Mouse (Mus musculus): ENCODE results near the gene Mfap4. TPM values are rescaled to one million over a fixed set of nuclear protein-coding genes. Genes with fewer than 3 reads are reported as not detected.
A peak's percentile ranks its signal among the peaks of the same experiment; 100 is the strongest.

The Mfap4 gene
- 1 to 10 TPM; 3.1 to 7.2 (median 4.4) TPM for total RNA-seq (2022)

DNA sequence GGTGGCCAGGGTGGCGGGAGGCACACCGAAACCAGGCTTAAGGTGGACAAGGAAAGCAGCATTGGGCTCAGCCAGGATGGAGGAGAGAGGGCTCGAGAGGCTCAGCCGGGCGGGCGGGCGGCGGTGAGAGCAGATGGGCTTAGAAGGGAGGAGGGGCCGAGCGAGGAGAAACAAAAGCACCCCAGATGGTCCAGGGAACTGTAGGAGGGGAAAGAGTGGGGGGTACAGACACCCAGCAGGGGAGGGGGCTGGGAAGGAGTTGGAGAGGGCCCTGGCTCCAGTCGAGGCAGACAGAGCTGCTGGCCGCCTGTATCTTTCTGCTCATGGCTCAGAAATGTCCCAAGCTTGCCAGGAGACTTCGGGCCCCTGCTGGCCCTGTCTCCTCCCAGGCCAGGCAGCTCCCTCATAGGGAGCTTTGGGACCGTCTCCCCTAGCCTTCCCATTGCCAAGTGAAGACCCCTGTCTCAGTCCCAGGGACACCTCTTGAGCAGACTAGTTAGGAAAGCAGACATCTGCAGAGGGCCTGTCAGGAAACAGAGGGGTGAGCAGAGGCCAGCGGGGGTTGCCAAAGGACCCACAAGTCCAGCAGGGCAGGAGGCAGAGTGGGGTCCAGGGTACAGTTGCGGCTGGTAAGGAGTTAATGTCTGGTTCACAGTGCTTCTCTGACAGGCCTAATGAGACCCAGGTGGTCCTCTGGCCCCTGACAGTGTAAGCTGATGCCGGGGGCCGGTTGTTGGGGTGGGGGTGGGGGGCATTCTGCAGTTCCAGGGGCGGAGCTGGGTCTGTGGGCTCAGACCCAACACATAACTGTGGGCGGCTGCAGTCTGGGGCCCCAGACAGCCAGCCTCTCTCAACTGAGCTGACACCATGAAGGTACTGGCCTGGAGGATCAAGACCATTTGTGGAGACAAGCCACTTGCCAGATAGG is at the start of gene Mfap4:
Gene Mfap4 (plus strand): TSS at position 819 of the 928 bp plus-strand sequence.
- peak in 1 of 2 experiments; percentile 20 for DNase-seq (ENCODE audit: low spot score in 2 of 2)

DNA sequence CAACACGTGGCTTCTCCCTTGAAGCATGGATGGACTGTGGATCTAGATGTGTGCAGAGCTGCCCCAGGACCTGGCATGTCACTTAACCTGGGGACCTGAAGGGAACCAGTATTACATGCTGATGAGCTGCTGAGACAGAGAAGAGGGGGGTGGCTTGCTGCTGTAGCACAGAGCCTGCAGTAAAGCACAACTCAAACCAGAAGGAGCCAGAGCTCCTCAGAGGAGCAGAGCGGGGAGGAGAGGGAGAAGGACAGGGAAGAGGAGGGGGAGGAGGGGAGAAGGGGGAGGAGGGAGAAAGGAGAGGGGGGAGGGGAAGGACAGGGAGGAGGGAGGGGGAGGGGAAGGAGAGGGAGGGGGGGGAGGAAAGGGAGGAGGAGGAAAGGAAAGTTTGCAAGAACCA is 48.9 kb upstream of the Mfap4 start:
- no peak for DNase-seq (ENCODE audit: low spot score in 2 of 2)

DNA sequence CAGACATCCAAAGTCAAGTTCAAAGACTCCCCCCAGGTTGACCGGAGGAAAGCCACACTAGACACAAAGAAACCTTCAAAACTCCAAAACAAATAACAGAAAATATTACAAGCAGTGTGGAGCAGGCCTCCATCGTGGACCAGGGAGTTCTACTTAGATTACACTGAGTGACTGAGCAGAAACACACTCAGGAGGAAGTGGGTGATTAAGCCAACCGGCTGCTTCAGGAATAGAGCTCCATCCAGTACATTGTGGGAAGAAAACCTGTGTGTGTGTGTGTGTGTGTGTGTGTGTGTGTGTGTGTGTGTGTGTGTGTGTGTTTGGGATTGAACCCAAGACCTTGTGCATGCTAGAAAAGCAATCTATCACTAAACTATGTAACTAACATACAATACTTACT is 46.1 kb upstream of the Mfap4 start:
- DNase-seq (ENCODE audit: low spot score in 2 of 2), result no peak

DNA sequence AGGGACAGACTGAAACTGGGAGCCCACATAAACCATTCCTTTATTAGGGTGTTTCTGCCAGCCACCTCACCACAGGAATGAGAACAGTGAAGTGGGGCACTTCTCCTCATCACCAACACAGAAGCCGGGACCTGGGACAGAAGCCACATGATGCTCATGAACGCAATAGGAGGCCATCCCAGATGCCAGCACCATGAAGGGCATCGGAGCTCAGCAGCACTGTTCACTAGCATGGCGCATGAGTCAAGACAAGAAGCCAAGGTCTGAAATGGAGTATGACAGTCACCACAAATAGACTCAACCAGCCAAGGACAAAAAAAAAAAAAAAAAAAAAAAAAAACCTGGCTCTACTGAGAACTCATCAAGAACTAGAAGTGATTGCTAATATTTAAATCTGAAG is 44.8 kb upstream of the Mfap4 start:
- no peak for DNase-seq (ENCODE audit: low spot score in 2 of 2)

DNA sequence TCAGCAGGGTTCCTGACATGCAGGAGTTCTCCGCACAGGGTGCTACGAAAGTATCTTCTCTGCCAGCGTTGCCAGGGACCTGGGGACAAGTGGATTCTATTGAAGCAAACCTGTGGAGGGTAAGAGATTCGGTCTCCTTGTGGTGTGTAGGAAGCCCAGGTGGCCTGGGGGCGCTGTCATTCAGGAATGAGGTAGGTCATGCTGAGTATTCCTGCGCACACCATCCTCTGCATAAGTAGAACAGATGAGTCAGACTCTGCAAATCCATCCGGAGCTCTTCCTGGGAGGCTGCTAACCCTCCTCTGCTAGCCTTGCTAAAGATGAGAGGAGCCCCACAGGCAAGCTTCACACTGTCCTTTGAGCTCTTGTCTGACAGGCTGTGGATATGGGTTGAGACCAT is 43.6 kb upstream of the Mfap4 start:
- no peak for DNase-seq (ENCODE audit: low spot score in 2 of 2)

DNA sequence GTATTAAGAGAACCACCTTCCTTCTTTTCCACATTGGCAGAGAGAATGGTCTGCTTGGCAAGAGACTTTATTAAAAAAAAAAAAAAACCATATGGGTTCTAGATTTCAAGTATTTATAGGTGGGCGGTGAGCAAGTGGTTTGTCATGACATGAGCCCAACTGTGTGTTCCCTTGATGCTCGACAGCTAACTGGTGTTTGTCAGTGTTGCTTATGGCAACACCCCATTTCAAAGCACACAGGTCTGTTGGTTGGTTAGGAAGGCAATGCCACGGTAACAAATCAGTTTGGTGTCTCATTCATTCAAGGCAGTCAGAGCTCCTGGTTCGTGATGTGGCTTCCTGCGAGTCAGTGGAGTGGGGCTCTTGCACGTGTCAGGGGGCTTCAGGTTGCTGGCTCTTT is 41.4 kb upstream of the Mfap4 start:
- no peak for DNase-seq (ENCODE audit: low spot score in 2 of 2)

DNA sequence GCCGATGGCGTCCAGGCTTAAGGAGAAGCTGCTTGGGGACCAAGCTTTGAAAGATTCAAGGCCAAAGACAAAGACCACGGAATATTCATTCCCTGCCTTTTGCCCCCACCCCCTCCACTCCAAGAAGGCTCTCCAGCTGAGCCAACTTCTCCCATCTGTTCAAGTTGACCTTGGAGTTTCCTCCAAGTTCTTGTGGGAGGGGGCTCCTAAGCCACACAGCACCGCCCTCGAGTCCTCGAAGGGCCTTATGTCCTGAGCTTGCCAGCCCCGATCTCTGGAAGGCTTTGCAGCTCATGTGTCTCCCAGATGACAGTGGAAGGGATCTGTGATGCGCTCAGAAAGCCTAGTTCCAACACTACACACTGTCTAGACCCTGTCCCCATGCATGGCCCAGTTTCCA is 37.9 kb upstream of the Mfap4 start:
- peak in 1 of 2 experiments; percentile 20 for DNase-seq (ENCODE audit: low spot score in 2 of 2)

DNA sequence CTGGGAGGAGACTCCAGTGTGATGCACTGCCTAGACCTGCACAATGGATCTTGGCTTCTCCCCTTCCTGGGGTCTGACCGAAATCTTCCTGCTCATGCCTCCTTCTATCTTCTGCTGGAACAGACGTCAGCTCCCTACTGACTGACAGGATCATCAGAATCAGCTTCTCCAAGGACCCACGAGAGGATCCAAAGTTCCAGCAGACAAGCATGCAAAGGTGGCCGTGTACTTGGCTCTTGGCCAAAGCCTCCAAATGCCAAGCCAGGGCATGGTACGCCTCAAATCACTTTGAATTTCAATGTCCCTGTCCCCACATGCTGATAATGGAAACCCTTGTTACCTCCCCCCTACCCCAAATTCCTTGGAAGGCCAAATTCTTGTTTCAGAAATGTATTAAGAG is 37.2 kb upstream of the Mfap4 start:
- no peak for DNase-seq (ENCODE audit: low spot score in 2 of 2)

DNA sequence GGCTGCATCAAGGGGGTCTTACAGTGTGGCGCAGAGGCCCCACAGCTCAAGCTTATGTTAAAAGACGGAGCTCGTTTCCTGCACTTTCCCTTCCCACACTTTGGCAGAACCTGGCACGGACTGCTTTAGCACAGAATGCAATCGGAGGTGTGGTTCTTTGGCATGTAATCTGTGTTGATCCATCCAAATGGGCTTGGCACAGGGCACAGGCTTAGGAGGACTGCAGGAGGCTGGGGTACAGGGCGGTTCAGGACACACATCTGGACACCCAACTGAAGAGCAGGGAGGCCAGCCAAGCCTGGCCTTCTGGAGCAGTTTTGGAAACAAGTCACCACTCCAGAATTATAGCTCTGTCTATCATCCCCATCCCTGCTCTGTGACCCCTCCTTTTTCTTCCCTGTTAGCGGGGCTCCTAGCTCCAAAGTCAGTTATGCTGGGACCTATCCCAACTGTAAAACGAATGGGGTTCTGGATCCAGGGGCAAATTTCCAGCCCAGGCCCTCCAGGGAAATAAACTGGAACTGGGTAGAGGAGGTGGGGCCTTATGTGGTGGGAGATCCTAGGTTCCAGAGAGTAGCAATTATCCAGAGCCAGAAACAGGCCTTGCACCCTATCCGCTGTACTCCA is 36.5 kb upstream of the Mfap4 start:
- DNase-seq (ENCODE audit: low spot score in 2 of 2), result peak; percentile 40 to 63

DNA sequence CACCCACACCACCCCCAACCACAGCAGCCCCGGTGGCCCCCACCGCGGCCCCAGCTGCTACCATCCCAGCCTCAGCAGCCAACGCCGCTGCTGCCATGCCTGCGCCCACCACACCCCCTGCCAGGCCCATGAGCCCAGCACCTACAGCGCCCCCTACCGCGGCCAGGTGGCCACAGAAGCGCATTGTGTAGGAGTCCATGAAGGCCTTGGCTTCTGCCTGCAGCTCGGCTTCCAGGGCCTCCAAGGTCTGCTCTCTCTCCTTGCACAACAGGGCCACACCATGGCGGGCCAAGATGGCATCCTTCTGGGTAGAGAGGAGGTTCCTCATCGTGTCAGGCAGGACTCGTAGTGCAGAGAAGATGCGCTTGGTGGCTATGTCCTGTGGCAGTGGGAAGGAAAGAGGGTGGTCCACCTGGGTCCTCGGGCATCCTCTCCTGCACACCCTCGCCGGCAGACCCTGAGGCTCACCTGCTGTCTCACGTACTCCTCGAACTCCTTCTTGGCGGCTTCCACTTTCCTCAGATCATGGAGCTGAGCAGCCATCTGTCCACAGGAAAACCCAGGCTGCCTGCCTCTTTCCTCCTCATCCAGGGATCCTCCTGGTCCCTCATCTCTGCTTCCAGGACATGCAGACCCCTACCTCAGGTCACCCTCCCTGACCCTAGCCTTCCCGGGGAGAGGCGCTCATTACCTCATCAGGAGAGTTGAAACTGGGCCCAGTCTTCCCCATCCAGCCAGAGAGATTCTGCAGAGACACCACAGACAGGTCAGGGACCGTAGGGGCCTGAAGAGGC is 35.5 kb upstream of the Mfap4 start:
- DNase-seq (ENCODE audit: low spot score in 2 of 2), result no peak

DNA sequence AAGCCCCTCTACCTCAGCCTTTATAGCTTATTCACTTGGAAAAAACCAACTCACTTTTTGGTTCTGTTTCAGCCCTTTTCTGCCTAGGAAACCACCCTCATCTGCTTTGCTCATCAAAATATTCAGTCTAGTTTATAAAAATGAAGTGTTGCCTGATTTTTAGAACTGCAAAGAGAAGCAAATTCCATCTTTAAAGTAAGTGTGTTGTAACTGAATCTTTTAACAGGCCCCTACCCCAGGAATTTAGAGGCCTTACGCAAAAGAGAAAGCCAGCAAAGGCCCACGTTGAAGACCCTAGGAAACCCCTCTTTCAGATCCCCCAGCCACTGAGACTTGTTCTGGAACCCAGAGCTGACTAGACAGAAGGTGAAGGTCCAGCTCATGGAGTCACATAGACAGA is 21.2 kb upstream of the Mfap4 start:
- DNase-seq (ENCODE audit: low spot score in 2 of 2), result no peak

DNA sequence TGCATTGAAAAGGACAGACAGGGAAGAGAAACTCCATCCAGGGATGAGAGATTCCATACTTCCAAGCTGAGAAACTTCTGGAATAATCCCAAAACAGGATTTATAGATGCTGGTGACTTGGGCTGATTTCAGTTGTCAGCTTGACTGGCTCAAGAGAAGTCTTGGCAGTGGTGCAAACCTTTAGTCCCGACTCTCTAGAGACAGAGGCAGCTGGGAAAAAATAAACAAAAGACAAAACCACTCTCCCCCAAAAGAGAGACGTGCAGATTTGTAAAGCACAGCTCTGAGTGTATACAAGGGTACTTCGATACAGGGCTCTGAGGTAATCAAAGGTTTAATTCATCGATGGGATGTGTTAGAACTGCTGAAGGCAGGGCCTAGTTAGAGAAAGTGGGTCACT is 19.8 kb upstream of the Mfap4 start:
- DNase-seq (ENCODE audit: low spot score in 2 of 2), result no peak

DNA sequence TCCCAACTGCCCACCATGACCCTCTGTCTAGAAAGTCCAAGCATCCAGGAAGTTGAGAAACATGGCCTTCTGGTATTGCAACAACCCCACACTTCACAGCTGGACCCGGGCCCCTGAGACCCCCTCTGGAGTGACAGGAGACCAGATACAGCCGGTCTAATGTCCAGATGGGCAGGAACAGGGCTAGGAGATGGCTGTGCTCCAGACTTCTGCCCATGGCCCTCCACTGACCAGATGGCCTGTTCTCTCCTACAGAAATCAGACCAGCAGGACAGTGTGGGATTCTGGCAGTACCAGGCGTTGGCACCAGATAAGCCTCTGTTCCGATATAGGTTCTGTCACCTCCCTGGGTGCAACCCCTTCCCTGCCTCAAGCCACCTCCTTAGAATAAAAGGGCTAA is 16.7 kb upstream of the Mfap4 start:
- no peak for DNase-seq (ENCODE audit: low spot score in 2 of 2)

DNA sequence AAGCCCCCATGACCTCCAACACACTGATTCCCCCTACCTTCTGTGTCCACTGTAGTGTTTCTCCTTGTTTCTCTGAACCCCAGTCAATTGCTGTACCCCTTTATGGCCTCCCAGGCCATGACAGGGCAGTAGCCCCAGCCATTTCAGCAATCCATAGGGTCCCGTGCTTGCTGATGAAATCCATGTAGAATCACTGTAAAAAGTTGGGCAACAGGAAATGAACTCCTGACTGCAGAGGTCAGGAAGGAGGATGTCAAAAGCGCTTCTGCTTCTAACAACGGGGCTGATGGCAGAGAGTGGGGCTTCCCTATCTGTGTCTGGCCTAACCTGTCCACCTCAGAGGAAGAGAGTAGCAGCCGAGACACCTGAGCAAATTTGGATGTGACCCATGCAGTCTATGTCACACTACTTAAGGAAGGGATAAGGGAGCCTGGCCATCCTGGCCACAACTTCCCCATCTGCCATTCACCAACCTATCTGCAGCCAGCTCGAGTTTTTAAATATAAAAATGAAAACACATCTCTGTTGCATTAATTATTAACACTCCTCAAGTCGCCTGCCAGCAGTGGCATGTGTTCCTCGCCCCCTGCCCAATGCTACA is 15.8 kb upstream of the Mfap4 start:
- no peak for DNase-seq (ENCODE audit: low spot score in 2 of 2)

DNA sequence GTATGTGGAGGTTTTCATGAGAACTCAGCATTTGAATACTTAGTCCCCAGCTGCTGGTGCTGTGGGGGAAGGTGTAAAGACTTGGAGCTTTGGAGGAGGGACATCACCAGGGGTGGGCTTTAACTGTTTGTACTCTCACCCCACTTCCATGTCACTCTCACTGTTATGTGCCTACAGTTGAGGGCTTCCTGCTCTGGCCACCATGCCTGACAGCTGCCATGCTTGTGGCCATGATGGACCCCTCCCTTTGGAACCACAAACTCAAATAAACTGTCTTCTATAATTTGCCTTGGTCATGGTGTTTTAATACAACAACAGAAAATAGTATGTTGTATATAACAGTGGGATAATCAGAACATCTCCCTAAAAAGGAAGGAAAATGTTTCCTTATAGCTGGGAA is 14.4 kb upstream of the Mfap4 start:
- no peak for DNase-seq (ENCODE audit: low spot score in 2 of 2)

DNA sequence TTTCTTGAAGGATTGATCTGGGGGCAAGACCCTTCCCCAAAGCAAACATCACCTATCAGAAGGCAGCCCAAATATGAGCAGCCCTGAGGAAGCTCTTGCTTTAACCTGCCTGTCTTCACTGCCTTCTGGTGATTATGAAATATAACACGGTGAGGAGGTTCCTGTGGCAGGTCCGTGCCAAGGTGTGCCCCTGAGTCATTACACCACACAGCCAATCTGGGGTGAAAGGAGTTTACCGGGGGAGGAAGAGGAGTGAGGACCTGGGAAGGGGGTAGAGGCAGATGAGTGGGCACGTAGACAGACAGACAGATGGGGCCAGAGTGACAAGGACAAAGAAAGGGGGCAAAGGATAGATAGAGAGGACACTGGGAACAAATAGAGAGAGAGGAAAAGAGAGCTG is 11.6 kb upstream of the Mfap4 start:
- DNase-seq (ENCODE audit: low spot score in 2 of 2), result no peak

DNA sequence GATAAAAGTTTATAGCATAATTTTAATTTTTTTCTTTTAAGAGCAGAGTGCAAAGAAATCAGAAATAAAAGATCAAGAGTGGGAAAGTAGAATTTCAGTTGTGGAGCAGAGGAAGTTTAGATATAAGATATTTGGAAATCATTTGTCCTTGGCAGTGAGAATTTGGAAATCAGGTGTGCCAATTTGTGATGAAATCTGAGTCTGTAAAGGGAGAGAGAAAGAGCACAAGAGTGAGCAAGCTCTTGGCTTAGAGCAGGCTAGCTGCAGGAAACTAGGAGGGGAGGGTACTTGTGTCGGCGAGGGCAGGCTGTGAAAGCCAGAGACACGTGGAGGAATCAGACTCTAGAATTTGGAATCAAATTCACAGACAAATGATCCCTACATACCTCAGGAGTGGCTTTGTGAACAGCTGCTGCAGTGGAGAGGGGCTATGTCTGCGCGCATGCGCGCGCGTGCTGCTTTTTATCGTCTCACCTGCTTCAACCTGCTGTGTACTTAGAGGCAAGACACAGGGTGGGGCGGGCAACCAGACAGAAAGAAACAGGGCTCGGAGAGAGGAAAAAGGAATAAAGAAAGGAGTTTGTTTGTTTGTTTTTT is 8.3 kb upstream of the Mfap4 start:
- DNase-seq (ENCODE audit: low spot score in 2 of 2), result no peak

DNA sequence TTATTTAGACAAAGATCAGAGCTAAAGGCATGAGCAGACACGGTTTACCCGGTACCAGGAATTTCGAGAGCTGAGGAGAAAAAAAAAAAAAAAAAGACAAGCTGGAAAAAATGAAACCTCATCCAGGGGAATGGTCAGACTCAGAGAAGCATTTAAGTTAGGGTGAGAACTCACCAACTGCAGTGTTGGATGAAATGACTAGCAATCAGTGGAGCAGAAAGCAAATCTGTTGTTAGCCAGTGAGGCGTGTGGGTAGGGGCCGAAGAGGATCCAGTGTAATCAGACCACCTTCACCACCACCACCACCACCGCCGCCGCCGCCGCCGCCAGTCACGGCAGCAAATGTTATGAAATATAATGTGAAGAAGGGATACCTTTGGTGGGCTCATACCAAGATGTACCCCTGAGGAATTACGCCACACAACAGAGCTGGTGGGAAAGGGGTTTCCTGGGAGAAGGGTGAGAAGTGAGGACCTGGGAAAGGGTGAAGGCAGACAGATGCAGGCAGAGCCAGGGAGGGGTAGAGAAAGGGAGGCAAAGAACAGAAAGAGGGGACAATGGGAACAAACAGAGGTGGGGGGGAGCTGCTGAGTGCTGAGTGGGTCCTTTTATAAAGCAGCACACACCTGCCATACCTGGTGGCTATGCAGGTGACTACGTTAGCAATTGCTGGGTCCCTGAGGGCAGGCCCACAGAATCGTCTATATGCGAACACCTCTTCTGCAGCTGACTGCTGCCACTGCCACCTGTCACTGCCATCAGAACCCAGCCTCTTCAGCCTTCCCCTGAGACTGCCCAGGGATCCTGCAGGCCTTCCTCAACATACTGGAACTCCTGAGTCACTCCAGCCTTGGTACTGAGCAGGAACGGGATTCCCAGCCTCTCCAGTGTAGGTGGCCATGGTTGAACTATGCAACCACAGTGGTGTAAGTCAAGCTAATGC is 7.4 kb upstream of the Mfap4 start:
- DNase-seq (ENCODE audit: low spot score in 2 of 2), result no peak

DNA sequence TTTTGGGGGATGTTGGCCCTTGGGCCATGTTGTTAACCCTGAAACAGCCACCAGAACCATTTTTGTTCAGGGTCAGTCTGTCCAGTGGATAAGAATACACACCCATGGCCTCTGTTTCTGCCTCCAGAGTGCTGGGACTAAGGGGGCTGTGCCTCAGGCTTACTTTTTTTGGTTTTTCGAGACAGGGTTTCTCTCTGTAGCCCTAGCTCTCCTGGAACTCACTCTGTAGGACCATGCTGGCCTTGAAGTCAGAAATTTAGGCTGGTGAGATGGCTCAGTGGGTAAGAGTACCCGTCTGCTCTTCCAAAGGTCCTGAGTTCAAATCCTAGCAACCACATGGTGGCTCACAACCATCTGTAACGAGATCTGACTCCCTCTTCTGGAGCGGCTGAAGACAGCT is 6.4 kb upstream of the Mfap4 start:
- DNase-seq (ENCODE audit: low spot score in 2 of 2), result no peak

All from gastrocnemius, adult 8-10 months (tissue).